Mouse (Mus musculus) hindbrain, embryonic 16.5 days (tissue): ENCODE results near the gene Golga4. TPM values are rescaled to one million over a fixed set of nuclear protein-coding genes. Genes with fewer than 3 reads are reported as not detected.

ENCODE experiments used
- ATAC-seq: fragments of 200-750 bp; cut with Nextera tagmentation; 2 replicates; pipeline ENCODE4 v1.8.0; 2017; ENCODE audit warnings: moderate TSS enrichment, moderate library complexity
- H3K27ac ChIP-seq: fragments of 300-500 bp; sonication (generic); 2 replicates; pipeline ENCODE4 v1.5.1; 2014; ENCODE audit warnings: low read depth, mild to moderate bottlenecking, control low read depth, low read length, moderate library complexity
- H3K27me3 ChIP-seq: fragments of 300-500 bp; sonication (generic); replicated peaks from 2 replicates; pipeline ENCODE4 v1.6.1; 2014; ENCODE audit warnings: low read length; ENCODE audit not compliant: control insufficient read depth, insufficient read depth
- H3K36me3 ChIP-seq: fragments of 300-500 bp; sonication (generic); 2 replicates; pipeline ENCODE4 v1.6.1; 2014; ENCODE audit warnings: mild to moderate bottlenecking, low read length, moderate library complexity, mixed read lengths; ENCODE audit not compliant: control insufficient read depth, insufficient read depth
- H3K4me1 ChIP-seq: fragments of 300-500 bp; sonication (generic); 2 replicates; pipeline ENCODE4 v1.6.1; 2014; ENCODE audit warnings: low read depth, low read length; ENCODE audit not compliant: control insufficient read depth, insufficient read depth
- H3K4me2 ChIP-seq: fragments of 300-500 bp; sonication (generic); 2 replicates; pipeline ENCODE4 v1.6.1; 2014; ENCODE audit warnings: mild to moderate bottlenecking, low read length, control low read depth, moderate library complexity
- H3K4me3 ChIP-seq: fragments of 300-500 bp; sonication (generic); 2 replicates; pipeline ENCODE4 v1.5.1; 2014; ENCODE audit warnings: mild to moderate bottlenecking, low read length, control low read depth, moderate library complexity
- H3K9ac ChIP-seq: fragments of 300-500 bp; sonication (generic); 2 replicates; pipeline ENCODE4 v1.6.1; 2014; ENCODE audit warnings: low read depth, mild to moderate bottlenecking, control low read depth, low read length, moderate library complexity
- H3K9me3 ChIP-seq: fragments of 300-500 bp; sonication (generic); 2 replicates; pipeline ENCODE4 v1.6.1; 2014; ENCODE audit warnings: mild to moderate bottlenecking, low read length, moderate library complexity; ENCODE audit not compliant: control insufficient read depth
- WGBS: fragments of 180-500 bp; shearing (Covaris S2); extraction: QIAGEN DNeasy Blood & Tissue Kit; methylation state at CpG from one replicate; pipeline ENCODE4 v1.1.7; 2014; 5-methylcytosine and 5-hydroxymethylcytosine counted together
- polyA plus RNA-seq: library from polyadenylated mRNA; unstranded; fragments of >200 nt; fragmentation: Nextera tagmentation; extraction: Ambion mirVana; gene quantifications from 2 replicates; pipeline ENCODE4 v1.2.1, GENCODE M21; 2015

Golga4 gene
- polyA plus RNA-seq, 1 experiment from 2014 or later: 36.5 TPM

DNA sequence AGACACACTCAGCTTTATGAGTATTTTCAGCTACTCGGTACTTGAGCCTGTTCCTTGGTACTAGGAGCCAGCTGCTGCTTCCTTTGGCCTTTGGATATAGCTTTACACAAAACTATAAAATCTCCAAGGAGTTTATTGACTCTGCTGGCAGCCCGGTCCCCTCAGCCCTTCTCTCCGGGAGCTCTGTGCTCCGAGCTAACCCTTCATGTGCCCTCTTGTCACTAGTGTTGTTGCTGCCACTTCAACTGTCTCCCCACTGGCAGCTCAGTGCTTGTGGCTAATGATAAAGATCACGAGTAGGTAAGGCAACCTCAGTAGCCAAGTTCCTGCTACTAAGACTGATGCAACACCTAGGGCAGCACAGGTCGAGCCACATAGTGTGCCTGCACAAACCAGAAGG is 24.6 kb downstream of the Golga4 start:
- Histone ChIP-seq H3K27me3 (no peaks in the 10 kb centered on the region), H3K36me3 (peaks cover 34% of the 10 kb centered on the region), H3K9me3 (no peaks in the 10 kb centered on the region), H3K9ac (no peak overlapping the region), H3K4me2 (no peak overlapping the region), H3K4me1 (no peaks in the 10 kb centered on the region), H3K4me3 (no peak overlapping the region), H3K27ac (no peak overlapping the region)
- 83% methylated on average over 6 of the region's 6 CpGs for WGBS
- ATAC-seq: no peak

DNA sequence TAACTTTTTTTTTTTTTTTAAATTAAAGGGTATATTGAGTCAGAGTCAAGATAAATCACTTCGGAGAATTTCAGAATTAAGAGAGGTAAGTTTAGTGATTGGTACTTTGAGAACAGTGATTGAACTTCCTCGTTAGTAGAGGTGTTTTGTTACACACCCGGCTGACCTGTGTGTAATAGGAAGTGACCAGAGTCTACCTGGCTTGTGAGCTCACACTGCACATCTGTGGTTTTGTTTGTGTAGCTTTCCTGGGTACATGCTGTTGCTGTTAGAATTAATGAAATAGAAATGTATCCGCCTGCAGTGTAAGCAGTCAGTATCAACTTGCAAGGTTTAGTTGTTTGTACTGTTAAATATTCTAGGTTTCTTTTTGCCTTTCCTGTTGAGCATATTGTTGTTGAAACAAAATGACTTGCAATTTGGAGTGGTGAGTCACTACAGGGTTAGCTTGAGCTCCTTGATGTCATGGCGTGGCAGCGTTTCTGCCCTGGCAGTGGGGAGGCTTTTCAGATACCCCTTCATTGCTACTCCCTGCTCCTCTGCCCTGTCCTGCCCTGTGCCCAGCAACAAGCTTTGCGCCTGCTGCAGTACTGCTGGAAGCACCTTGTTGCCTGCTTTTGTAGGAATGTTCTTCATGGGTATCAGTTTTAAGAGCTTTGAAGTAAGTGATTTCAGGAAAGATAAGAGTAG is 26.6 kb downstream of the Golga4 start:
- no peak for ATAC-seq
- whole genome bisulfite sequencing: 96% methylated on average over 7 of the region's 7 CpGs
- H3K4me2 ChIP-seq: no peak overlapping the region
- H3K27me3 ChIP-seq: no peaks in the 10 kb centered on the region
- no peaks in the 10 kb centered on the region for H3K4me1 ChIP-seq
- no peak overlapping the region for H3K27ac ChIP-seq
- H3K9me3 ChIP-seq: no peaks in the 10 kb centered on the region
- H3K9ac ChIP-seq: no peak overlapping the region
- peaks cover 42% of the 10 kb centered on the region for H3K36me3 ChIP-seq
- no peak overlapping the region for H3K4me3 ChIP-seq

DNA sequence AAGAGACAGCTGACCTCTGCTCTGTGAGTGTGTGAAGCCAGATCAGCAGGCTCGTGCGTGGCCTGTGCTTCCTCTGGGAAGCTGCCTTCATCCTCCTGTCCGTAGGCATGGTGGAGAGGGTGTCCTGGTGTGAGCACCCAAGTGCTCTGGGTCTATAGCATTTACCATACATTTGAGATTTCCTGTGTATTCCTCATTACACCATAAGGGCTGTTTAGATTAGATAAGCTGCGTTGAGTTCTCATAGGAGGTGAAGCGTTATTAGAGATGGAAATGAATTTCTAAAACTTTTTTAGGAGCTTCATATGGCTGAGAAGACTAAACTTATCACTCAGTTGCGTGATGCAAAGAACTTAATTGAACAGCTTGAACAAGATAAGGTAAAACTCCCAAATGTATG is 30.9 kb downstream of the Golga4 start:
- no peak overlapping the region for H3K4me2 ChIP-seq
- no peak for ATAC-seq
- H3K36me3 ChIP-seq: peaks cover 42% of the 10 kb centered on the region
- H3K27me3 ChIP-seq: no peaks in the 10 kb centered on the region
- 90% methylated on average over 6 of the region's 6 CpGs for WGBS
- no peak overlapping the region for H3K4me3 ChIP-seq
- no peaks in the 10 kb centered on the region for H3K9me3 ChIP-seq
- no peak overlapping the region for H3K27ac ChIP-seq
- H3K4me1 ChIP-seq: no peaks in the 10 kb centered on the region
- no peak overlapping the region for H3K9ac ChIP-seq

DNA sequence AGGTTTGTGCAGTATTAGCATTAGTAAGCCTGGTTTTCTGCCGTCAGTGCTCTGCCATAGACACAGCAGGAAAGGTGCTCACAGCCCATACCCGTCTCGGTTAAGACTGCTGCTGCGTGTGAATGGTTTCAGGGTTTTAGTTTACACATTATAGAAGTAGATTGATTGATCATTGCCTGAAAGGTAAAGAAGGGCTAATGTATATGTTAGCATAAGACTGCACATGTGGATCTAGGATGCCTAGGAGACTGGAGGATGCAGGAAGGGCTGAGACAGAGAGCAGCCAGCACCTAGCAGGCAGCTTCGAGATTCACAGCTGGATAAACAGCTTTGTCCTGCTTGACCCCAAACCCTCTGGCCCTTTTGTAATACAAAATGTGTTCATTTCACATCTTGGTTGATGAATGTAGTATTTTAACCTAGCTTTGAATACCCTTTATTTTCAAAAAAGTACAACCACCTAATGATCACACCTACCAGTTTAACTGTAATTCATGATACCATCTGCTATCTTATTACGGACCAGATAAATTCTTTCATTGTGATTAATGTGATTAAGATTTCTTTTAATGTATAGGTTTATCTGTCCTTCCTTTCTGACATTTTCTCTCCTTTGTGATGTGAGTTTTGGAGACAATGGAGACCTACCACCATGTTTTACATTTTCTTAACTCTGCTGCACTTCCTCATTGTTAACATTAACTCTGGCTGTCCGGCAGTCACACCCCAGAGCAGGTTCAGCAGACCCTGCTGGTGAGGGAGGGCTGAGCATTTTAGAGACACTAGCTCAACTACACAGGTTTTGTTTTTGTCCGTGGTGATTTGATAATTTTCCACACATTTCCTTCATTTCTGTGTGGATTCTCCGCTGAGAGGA is 31.6 kb downstream of the Golga4 start:
- Histone ChIP-seq H3K4me1 (no peaks in the 10 kb centered on the region), H3K4me3 (no peak overlapping the region), H3K27ac (no peak overlapping the region), H3K36me3 (peaks cover 45% of the 10 kb centered on the region), H3K9me3 (no peaks in the 10 kb centered on the region), H3K27me3 (no peaks in the 10 kb centered on the region), H3K4me2 (no peak overlapping the region), H3K9ac (no peak overlapping the region)
- no peak for ATAC-seq
- WGBS: 80% methylated on average over 9 of the region's 9 CpGs

DNA sequence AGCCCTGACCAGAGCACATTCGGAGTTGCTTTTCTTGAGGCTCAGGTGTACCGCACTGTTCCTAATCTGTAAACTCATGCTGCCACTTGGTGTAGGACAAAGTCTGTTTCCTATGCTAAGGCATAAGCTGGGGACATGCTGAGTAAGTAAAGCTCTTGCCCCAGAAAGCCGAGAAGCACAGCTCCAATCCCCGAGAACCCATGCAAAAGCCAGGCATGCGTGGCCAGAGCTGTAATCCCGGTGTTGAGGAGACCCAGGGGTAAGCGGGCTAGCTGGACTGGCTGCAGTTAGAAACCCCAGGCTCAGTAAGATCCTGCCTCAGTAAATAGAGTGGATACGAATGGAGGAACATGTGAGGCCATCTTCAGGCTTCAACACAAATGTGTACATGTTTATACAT is 35.8 kb downstream of the Golga4 start:
- no peaks in the 10 kb centered on the region for H3K9me3 ChIP-seq
- H3K36me3 ChIP-seq: peaks cover 25% of the 10 kb centered on the region
- no peak overlapping the region for H3K27ac ChIP-seq
- H3K9ac ChIP-seq: no peak overlapping the region; the same call in 1 of the 2 replicates
- H3K27me3 ChIP-seq: no peaks in the 10 kb centered on the region
- ATAC-seq: no peak
- H3K4me1 ChIP-seq: no peaks in the 10 kb centered on the region
- no peak overlapping the region for H3K4me2 ChIP-seq
- WGBS: 94% methylated on average over 8 of the region's 8 CpGs
- H3K4me3 ChIP-seq: no peak overlapping the region

DNA sequence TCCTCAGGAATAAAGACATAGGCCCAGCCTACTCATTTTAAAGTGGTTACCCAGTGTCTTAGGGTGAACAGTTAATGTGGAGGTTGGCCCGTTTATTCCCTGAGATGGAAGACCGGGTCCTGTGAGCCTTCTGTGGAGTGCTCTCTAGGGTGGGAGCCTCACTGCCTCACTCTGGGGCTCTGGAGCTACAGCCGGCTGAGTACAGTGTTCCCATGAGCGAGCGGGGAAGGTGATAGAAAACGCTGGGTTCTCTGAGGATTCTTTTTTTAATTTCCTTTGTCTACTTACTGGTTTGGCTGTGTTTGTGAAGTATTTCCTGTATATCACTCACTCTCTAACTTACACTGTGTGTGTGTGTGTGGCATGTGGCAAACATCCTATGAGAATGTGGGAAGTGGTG is 39.1 kb downstream of the Golga4 start:
- Histone ChIP-seq H3K4me3 (no peak overlapping the region), H3K9me3 (no peaks in the 10 kb centered on the region), H3K27ac (no peak overlapping the region), H3K27me3 (no peaks in the 10 kb centered on the region), H3K4me2 (no peak overlapping the region), H3K9ac (no peak overlapping the region), H3K4me1 (no peaks in the 10 kb centered on the region), H3K36me3 (peaks cover 17% of the 10 kb centered on the region)
- ATAC-seq: no peak
- 75% methylated on average over 6 of the region's 6 CpGs for WGBS

DNA sequence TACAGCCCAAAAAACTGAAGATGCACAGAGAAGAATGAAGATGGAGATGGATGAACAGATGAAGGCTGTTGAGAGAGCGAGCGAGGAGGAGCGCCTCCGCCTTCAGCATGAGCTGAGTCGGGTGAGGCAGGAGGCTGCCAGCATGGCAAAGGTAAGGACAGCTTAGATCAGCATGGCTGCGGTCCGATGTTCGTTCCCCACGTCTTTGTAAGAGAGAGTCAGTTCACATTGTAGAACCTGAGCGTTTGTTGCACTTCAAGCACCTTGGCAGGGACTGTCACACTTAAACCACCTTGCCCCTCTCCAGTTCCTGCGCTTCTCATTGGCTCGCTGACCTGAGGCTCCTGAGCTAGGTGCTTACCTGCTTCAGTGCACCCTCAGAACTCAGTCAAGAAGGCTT is 42.6 kb downstream of the Golga4 start:
- Histone ChIP-seq H3K4me2 (no peak overlapping the region), H3K4me1 (no peaks in the 10 kb centered on the region), H3K36me3 (peaks cover 20% of the 10 kb centered on the region), H3K9ac (no peak overlapping the region), H3K9me3 (no peaks in the 10 kb centered on the region), H3K27me3 (no peaks in the 10 kb centered on the region), H3K4me3 (no peak overlapping the region), H3K27ac (no peak overlapping the region)
- no peak for ATAC-seq
- 97% methylated on average over 12 of the region's 12 CpGs for WGBS

DNA sequence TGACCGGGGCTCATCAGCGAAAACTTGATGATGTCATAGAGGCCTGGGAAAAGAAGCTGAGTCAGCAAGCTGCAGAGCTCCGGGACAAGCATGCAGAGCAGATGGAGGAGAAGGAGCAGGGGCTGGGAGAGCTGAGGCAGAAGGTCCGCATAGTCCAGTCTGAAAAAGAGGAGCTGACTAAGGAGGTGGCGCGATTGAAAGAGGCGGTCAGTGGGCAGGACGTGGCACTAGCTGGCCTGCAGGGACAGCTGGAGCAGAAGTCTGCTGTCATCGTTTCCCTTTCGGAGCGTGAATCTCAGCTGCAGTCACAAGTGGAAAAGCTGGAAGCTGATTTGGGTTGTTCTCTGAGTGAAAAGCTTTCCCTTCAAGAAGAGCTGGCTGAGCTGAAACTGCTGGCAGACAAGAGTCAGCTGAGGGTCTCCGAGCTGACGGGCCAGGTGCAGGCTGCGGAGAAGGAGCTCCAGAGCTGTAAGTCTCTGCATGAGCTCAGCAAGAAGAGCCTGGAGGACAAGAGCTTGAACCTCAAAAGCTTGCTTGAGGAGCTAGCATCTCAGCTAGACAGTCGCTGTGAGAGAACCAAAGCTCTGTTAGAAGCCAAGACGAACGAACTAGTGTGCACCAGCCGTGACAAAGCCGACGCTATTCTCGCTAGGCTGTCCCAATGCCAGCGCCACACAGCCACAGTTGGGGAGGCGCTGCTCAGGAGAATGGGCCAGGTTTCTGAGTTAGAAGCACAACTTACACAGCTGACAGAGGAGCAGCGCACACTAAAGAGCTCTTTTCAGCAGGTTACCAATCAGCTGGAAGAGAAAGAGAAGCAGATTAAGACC is 51.1 kb downstream of the Golga4 start:
- H3K9ac ChIP-seq: no peak overlapping the region
- no peaks in the 10 kb centered on the region for H3K27me3 ChIP-seq
- peak overlapping the region; percentile 39; the same call in 1 of the 2 replicates for H3K27ac ChIP-seq
- H3K4me3 ChIP-seq: no peak overlapping the region
- H3K4me1 ChIP-seq: no peaks in the 10 kb centered on the region
- peaks cover 50% of the 10 kb centered on the region for H3K36me3 ChIP-seq
- WGBS: 73% methylated on average over 24 of the region's 24 CpGs
- peak; percentile 37; the same call in 1 of the 2 replicates for ATAC-seq
- H3K9me3 ChIP-seq: no peaks in the 10 kb centered on the region
- H3K4me2 ChIP-seq: no peak overlapping the region

DNA sequence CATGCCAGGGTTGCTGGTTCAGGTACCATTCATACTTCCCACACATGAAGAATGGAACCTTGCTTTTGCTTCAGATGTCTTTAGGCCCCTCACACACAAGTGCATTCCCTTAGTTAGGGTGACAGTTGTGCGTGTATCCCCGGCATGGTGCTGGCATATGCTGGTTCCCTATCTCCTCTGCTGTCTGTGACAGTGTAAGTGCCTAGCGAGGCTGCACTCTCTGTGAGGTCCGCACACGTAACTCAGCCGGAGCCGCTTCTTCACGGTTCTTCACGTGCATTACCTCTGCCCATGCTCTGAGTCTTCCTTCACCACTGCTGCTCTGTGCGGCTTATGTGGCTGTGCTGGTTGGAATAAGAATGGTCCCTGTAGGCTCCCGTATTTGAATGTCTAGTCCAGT is 57.3 kb downstream of the Golga4 start:
- no peaks in the 10 kb centered on the region for H3K9me3 ChIP-seq
- no peak overlapping the region for H3K9ac ChIP-seq
- H3K36me3 ChIP-seq: peaks cover 65% of the 10 kb centered on the region
- H3K27ac ChIP-seq: no peak overlapping the region
- no peaks in the 10 kb centered on the region for H3K4me1 ChIP-seq
- ATAC-seq: no peak
- no peak overlapping the region for H3K4me2 ChIP-seq
- no peaks in the 10 kb centered on the region for H3K27me3 ChIP-seq
- no peak overlapping the region for H3K4me3 ChIP-seq
- WGBS: 98% methylated on average over 11 of the region's 11 CpGs
